Mouse (Mus musculus): ENCODE data around the gene Ano2. TPM values are rescaled to one million over a fixed set of nuclear protein-coding genes. Genes with fewer than 3 reads are reported as not detected.

Ano2 gene
- polyA plus RNA-seq, 1 experiment, result not detected

GRCm38 (mm10) chr6:125653416-125653815 is 36.8 kb upstream of the Ano2 start:
- Histone ChIP-seq H3K79me2 (ENCODE audit: control insufficient read depth, insufficient read depth) (no peaks in the 10 kb centered on the region), H3K27me3 (ENCODE audit: control insufficient read depth, insufficient read depth, insufficient read length) (peaks cover 46% of the 10 kb centered on the region), H3ac (ENCODE audit: control insufficient read depth, insufficient read length) (no peak overlapping the region), H3K4me2 (ENCODE audit: low read depth) (no peak overlapping the region), H3K4me3 (no peak overlapping the region), H3K36me3 (ENCODE audit: control insufficient read depth, insufficient read depth) (no peaks in the 10 kb centered on the region)
- TF ChIP-seq E2F4 (IDR thresholded peaks at IDR 0.05; ENCODE audit: insufficient read depth) (no peak), REST (IDR thresholded peaks at IDR 0.05; ENCODE audit: insufficient read depth, insufficient read length) (no peak), POLR2A (IDR thresholded peaks at IDR 0.05; ENCODE audit: insufficient read length, low read depth) (no peak), TCF12 (IDR thresholded peaks at IDR 0.05; ENCODE audit: insufficient read depth, poor library complexity, severe bottlenecking) (no peak), MAX (IDR thresholded peaks at IDR 0.05; ENCODE audit: low read depth) (no peak), MYOG (IDR thresholded peaks at IDR 0.05; ENCODE audit: control insufficient read depth in 1 of 3, insufficient read depth in 1 of 3, insufficient read length in 2 of 3, low read depth in 2 of 3) (no peak), POLR2AphosphoS2 (IDR thresholded peaks at IDR 0.05; ENCODE audit: insufficient read length, low read depth) (no peak), USF1 (IDR thresholded peaks at IDR 0.05; ENCODE audit: low read depth) (no peak), MYOD1 (IDR thresholded peaks at IDR 0.05; ENCODE audit: control insufficient read depth in 1 of 3, insufficient read length in 2 of 3, low read depth in 2 of 3) (no peak), SRF (IDR thresholded peaks at IDR 0.05; ENCODE audit: control insufficient read depth, insufficient read length, low read depth) (no peak), CEBPB (IDR thresholded peaks at IDR 0.05; ENCODE audit: insufficient read depth, poor library complexity, severe bottlenecking) (no peak), TCF3 (IDR thresholded peaks at IDR 0.05; ENCODE audit: insufficient read length, low read depth) (no peak)

- Histone ChIP-seq H3K79me2 (ENCODE audit: control insufficient read depth, insufficient read depth) (no peaks in the 10 kb centered on the region), H3K4me3 (no peak overlapping the region), H3K36me3 (ENCODE audit: control insufficient read depth, insufficient read depth) (no peaks in the 10 kb centered on the region), H3K27me3 (ENCODE audit: control insufficient read depth, insufficient read depth, insufficient read length) (peaks cover 40% of the 10 kb centered on the region), H3K4me2 (ENCODE audit: low read depth) (no peak overlapping the region), H3ac (ENCODE audit: control insufficient read depth, insufficient read length) (no peak overlapping the region)
- TF ChIP-seq MAX (IDR thresholded peaks at IDR 0.05; ENCODE audit: low read depth) (no peak), POLR2AphosphoS2 (IDR thresholded peaks at IDR 0.05; ENCODE audit: insufficient read length, low read depth) (no peak), TCF3 (IDR thresholded peaks at IDR 0.05; ENCODE audit: insufficient read length, low read depth) (no peak), USF1 (IDR thresholded peaks at IDR 0.05; ENCODE audit: low read depth) (no peak), MYOD1 (IDR thresholded peaks at IDR 0.05; ENCODE audit: control insufficient read depth in 1 of 3, insufficient read length in 2 of 3, low read depth in 2 of 3) (no peak)
These were observed 33.3 kb upstream of the Ano2 start for GRCm38 (mm10) chr6:125656921-125657320.

GRCm38 (mm10) chr6:125657966-125658365 is 32.3 kb upstream of the Ano2 start:
- Histone ChIP-seq H3K4me3 (no peak overlapping the region), H3K4me2 (ENCODE audit: low read depth) (no peak overlapping the region), H3K36me3 (ENCODE audit: control insufficient read depth, insufficient read depth) (no peaks in the 10 kb centered on the region), H3ac (ENCODE audit: control insufficient read depth, insufficient read length) (no peak overlapping the region), H3K27me3 (ENCODE audit: control insufficient read depth, insufficient read depth, insufficient read length) (peaks cover 34% of the 10 kb centered on the region), H3K79me2 (ENCODE audit: control insufficient read depth, insufficient read depth) (no peaks in the 10 kb centered on the region)
- TF ChIP-seq TCF12 (IDR thresholded peaks at IDR 0.05; ENCODE audit: insufficient read depth, poor library complexity, severe bottlenecking), result no peak
- no peak for TF ChIP-seq POLR2A (IDR thresholded peaks at IDR 0.05; ENCODE audit: insufficient read length, low read depth)
- TF ChIP-seq MYOD1 (IDR thresholded peaks at IDR 0.05; ENCODE audit: control insufficient read depth in 1 of 3, insufficient read length in 2 of 3, low read depth in 2 of 3), result no peak
- TF ChIP-seq MYOG (IDR thresholded peaks at IDR 0.05; ENCODE audit: control insufficient read depth in 1 of 3, insufficient read depth in 1 of 3, insufficient read length in 2 of 3, low read depth in 2 of 3), result no peak
- no peak for TF ChIP-seq REST (IDR thresholded peaks at IDR 0.05; ENCODE audit: insufficient read depth, insufficient read length)
- TF ChIP-seq USF1 (IDR thresholded peaks at IDR 0.05; ENCODE audit: low read depth), result no peak

GRCm38 (mm10) chr6:125661106-125661877 is 28.9 kb upstream of the Ano2 start:
- Histone ChIP-seq H3K4me2 (ENCODE audit: low read depth) (no peak overlapping the region), H3K4me3 (no peak overlapping the region), H3K36me3 (ENCODE audit: control insufficient read depth, insufficient read depth) (no peaks in the 10 kb centered on the region), H3K27me3 (ENCODE audit: control insufficient read depth, insufficient read depth, insufficient read length) (peaks cover 36% of the 10 kb centered on the region), H3ac (ENCODE audit: control insufficient read depth, insufficient read length) (no peak overlapping the region), H3K79me2 (ENCODE audit: control insufficient read depth, insufficient read depth) (no peaks in the 10 kb centered on the region)
- TF ChIP-seq USF1 (IDR thresholded peaks at IDR 0.05; ENCODE audit: low read depth) (no peak), SRF (IDR thresholded peaks at IDR 0.05; ENCODE audit: control insufficient read depth, insufficient read length, low read depth) (no peak), TCF12 (IDR thresholded peaks at IDR 0.05; ENCODE audit: insufficient read depth, poor library complexity, severe bottlenecking) (no peak), MAX (IDR thresholded peaks at IDR 0.05; ENCODE audit: low read depth) (no peak), TCF3 (IDR thresholded peaks at IDR 0.05; ENCODE audit: insufficient read length, low read depth) (no peak), CEBPB (IDR thresholded peaks at IDR 0.05; ENCODE audit: insufficient read depth, poor library complexity, severe bottlenecking) (no peak), POLR2A (IDR thresholded peaks at IDR 0.05; ENCODE audit: insufficient read length, low read depth) (no peak), MYOG (IDR thresholded peaks at IDR 0.05; ENCODE audit: control insufficient read depth in 1 of 3, insufficient read depth in 1 of 3, insufficient read length in 2 of 3, low read depth in 2 of 3) (no peak), REST (IDR thresholded peaks at IDR 0.05; ENCODE audit: insufficient read depth, insufficient read length) (no peak), MYOD1 (IDR thresholded peaks at IDR 0.05; ENCODE audit: control insufficient read depth in 1 of 3, insufficient read length in 2 of 3, low read depth in 2 of 3) (no peak)

GRCm38 (mm10) chr6:125663906-125664305 is 26.3 kb upstream of the Ano2 start:
- no peaks in the 10 kb centered on the region for H3K36me3 ChIP-seq (ENCODE audit: control insufficient read depth, insufficient read depth)
- H3K4me3 ChIP-seq, result no peak overlapping the region
- H3K4me2 ChIP-seq (ENCODE audit: low read depth), result no peak overlapping the region
- H3K79me2 ChIP-seq (ENCODE audit: control insufficient read depth, insufficient read depth), result no peaks in the 10 kb centered on the region
- H3ac ChIP-seq (ENCODE audit: control insufficient read depth, insufficient read length), result no peak overlapping the region
- peaks cover 19% of the 10 kb centered on the region for H3K27me3 ChIP-seq (ENCODE audit: control insufficient read depth, insufficient read depth, insufficient read length)
- TF ChIP-seq POLR2AphosphoS2 (IDR thresholded peaks at IDR 0.05; ENCODE audit: insufficient read length, low read depth), result no peak
- no peak for TF ChIP-seq MYOG (IDR thresholded peaks at IDR 0.05; ENCODE audit: control insufficient read depth in 1 of 3, insufficient read depth in 1 of 3, insufficient read length in 2 of 3, low read depth in 2 of 3)
- TF ChIP-seq POLR2A (IDR thresholded peaks at IDR 0.05; ENCODE audit: insufficient read length, low read depth), result no peak
- TF ChIP-seq MAX (IDR thresholded peaks at IDR 0.05; ENCODE audit: low read depth), result no peak
- no peak for TF ChIP-seq MYOD1 (IDR thresholded peaks at IDR 0.05; ENCODE audit: control insufficient read depth in 1 of 3, insufficient read length in 2 of 3, low read depth in 2 of 3)
- no peak for TF ChIP-seq USF1 (IDR thresholded peaks at IDR 0.05; ENCODE audit: low read depth)
- TF ChIP-seq SRF (IDR thresholded peaks at IDR 0.05; ENCODE audit: control insufficient read depth, insufficient read length, low read depth), result no peak
- TF ChIP-seq TCF3 (IDR thresholded peaks at IDR 0.05; ENCODE audit: insufficient read length, low read depth), result no peak
- TF ChIP-seq REST (IDR thresholded peaks at IDR 0.05; ENCODE audit: insufficient read depth, insufficient read length), result no peak
- TF ChIP-seq TCF12 (IDR thresholded peaks at IDR 0.05; ENCODE audit: insufficient read depth, poor library complexity, severe bottlenecking), result no peak
- TF ChIP-seq E2F4 (IDR thresholded peaks at IDR 0.05; ENCODE audit: insufficient read depth), result no peak
- TF ChIP-seq CEBPB (IDR thresholded peaks at IDR 0.05; ENCODE audit: insufficient read depth, poor library complexity, severe bottlenecking), result no peak

All from myocyte (in vitro differentiated cells).